ENCODE assay signal across 8 mouse cellular contexts in genomic region chr2:26140292-26140819, GRCm38 (mm10). TPM values are rescaled to one million over a fixed set of nuclear protein-coding genes. Genes with fewer than 3 reads are reported as not detected.
DNase-seq lines count a peak whose midpoint lies in the region; ATAC-seq lines count a peak whose summit lies in the region.

No protein-coding gene starts in this region.

- DNase-seq in adrenal gland, adult (ENCODE audit: inconsistent age in 2 of 2, low spot score in 1 of 2): peak; percentile 99 to 100
- DNase-seq in embryo, embryonic 10.5 days (ENCODE audit: low spot score): peak; percentile 100
- peak; percentile 100 for DNase-seq in gastrocnemius, postnatal 14 days
- DNase-seq in left cerebral cortex, postnatal 10 days (ENCODE audit: extremely low spot score in 1 of 2, low spot score in 2 of 2): peak; percentile 99 to 100
- peak; percentile 100 for DNase-seq in right cerebral cortex, postnatal 25 days
- peak; percentile 99 to 100 for DNase-seq in urinary bladder, postnatal 4 days (ENCODE audit: low spot score in 2 of 2)

- ATAC-seq in inflammation-experienced regulatory T-cells, adult 6 months: peak; percentile 77
- peak; percentile 73 for ATAC-seq in megakaryocyte-erythroid progenitor cell, adult 5-6 weeks (replicated peaks; ENCODE audit: low FRiP score, low TSS enrichment, poor library complexity, severe bottlenecking)

- intact Hi-C loops in gastrocnemius, postnatal 14 days (cut with DNase I; ENCODE audit: low total_unique reads): loop anchor here (5.0 kb wide), 1 partner anchor 83 kb away; no protein-coding TSS in a partner anchor
- intact Hi-C loops in left cerebral cortex, postnatal 10 days (cut with DNase I): loop anchor here (2.0 to 10.0 kb wide), 2 partner anchors 116 to 306 kb away; no protein-coding TSS in a partner anchor

RNA-seq across cellular contexts. Expression of gene Nacc2, which starts 17.3 kb away (rescaled TPM):
- total RNA-seq in gastrocnemius, postnatal 14 days (2021): 10 to 100 TPM; 12.3 to 18.4 TPM
- under 1 TPM; 0.47 to 0.78 (median 0.57) TPM for polyA plus RNA-seq in inflammation-experienced regulatory T-cells, adult 6 months (2017; shearing (Covaris generic))
- 10 to 100 TPM; 45.6 to 46.4 TPM for total RNA-seq in left cerebral cortex, postnatal 10 days (2021)
- total RNA-seq in megakaryocyte-erythroid progenitor cell, adult 5-6 weeks (2014; fragmentation: Nextera tagmentation): 5.2 and 8.5 TPM in 2 replicates
- 3.8 and 3.9 TPM in 2 replicates for total RNA-seq in megakaryocyte-erythroid progenitor cell, adult 5-6 weeks (2017)

Comparison
In these comparisons a context has a peak if more than half of its experiments do, and no peak if none do; other contexts are left out.
1. Peak in every context shown above with its lines: DNase-seq and ATAC-seq.